Mouse (Mus musculus) activated CD4-positive, CD25-positive, alpha-beta regulatory T cell, adult 4 months (primary cell): ENCODE measurements around the gene Ptprn. TPM values are rescaled to one million over a fixed set of nuclear protein-coding genes. Genes with fewer than 3 reads are reported as not detected.

Experiments
- ATAC-seq: one replicate; pipeline ENCODE4 v1.8.0; 2017
- polyA plus RNA-seq, 2 experiments: library from polyadenylated mRNA; unstranded; fragments of 100-300 nt; shearing (Covaris generic); gene quantifications; one replicate each; pipeline ENCODE4 v1.2.1; 2017

The Ptprn gene
- polyA plus RNA-seq, 2 experiments from 2014 or later = 0.37 to 0.47 TPM

DNA sequence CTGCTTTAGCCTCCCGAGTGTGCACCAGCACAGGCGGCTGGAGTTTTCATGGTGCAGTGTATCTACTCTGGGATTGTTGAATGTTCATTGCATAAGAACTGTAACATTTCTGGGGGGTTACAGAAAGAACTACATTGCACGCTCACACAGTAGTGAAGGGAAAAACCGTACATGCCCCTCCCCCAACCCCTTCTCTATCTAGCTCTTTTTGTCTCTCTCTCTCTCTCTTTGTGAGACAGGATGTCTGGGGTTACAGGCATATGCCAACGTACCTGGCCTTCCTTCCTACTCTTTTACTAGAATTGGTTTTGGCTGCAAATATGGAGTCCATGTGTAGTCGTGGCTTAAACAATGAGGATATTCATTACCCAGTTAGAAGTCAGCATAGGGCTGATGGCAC, 41.4 kb downstream of the Ptprn start:
- no peak for ATAC-seq

DNA sequence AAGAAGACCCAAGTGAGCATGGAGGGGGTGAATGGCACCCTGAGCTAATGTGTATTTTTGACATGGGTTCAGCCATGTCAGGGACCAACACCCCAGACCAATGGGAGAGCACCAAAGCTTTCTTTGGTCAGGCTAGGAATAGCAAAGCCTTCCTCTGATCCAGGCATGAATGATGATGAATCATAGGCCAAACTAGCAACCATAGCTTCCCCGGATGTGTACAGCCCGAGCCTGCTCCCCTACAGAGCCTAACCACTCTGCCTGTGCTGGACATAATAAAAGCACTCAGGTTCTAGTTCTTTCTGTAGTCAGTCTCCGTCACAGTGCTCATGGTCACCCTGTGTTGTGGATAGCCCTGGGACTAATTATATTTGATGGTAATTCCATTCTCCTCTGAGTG, 42.8 kb downstream of the Ptprn start:
- ATAC-seq = no peak

DNA sequence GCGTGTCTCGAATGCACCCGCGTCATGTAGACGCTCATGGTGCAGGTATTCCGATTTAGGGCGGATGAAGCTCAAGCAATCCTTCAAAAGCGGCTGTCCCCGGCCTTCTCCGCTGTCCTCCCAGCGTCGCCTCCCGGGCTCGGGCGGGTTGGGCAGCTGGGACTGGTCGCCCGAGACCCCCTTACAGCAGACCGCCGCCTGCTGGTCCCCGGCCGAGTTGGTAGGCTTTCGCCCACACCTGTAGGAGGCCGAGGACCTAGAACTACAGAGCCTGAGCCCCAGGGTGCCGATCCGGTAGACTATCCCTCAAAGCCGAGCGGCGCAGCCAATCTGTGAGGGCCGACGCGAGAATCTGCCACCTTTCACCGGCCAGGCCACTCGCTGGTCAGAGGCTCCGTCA, 44.8 kb downstream of the Ptprn start, which contains the start of gene Tuba4a:
Tuba4a (minus strand) TSS at position 335 of the 400 bp plus-strand sequence.
- ATAC-seq = no peak

DNA sequence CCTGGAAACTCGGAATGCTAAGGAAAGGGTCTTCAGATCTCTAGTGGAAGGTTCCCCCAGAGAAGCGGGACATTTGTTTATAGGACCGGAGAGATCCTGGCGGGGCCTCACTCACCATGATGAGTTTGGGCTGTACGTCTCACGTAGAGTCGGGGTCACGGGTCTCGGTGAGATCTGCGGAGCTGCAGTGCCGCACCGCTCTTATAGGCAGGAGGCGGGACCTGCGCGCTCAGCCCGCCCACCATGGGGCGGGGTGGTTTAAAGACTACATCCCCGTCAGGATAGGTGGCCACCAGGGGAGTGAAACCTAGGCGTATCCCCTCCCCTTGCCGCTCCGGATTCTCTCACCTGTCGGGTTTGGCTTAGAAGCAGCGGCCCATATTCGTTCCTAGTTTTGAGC, 45.2 kb downstream of the Ptprn start:
- ATAC-seq = peak; percentile 91

DNA sequence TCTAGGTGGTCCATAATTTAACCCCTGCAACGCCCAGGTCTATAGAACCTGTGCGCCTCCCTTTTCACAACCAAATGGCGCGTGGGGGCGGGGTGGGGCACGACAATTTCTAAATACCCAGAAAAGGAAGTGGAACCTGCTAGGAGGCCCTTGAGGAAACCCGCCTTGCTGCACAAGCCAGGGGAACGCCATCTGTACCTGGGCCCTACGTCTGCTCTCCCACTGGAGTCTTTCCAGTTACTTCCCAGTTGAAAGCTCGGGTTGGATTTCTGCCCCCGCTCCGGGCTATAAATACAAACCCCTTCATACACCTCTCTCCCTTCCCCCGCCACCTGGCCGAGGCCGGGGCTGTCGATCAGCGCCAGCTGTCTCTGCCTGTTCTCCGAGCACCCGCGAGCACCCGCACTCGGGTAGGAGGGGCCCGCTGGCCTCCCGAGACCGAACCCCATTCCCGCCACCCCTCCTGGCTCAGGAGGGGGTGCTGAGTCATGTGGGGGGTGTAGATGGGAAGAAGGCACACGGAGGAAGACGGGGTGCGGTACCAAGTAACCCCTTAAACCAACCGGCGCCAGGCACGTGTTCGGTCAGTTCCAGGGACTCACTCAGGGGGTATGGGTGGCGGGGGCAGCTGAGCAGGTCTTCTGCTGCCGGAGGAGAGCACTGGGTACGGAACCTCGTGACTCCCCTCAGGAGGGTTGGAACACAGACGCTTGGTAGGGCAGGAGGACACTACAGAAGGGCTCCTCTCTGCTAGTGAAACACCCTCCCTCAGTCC, 45.9 kb downstream of the Ptprn start:
- peak; percentile 54 for ATAC-seq

DNA sequence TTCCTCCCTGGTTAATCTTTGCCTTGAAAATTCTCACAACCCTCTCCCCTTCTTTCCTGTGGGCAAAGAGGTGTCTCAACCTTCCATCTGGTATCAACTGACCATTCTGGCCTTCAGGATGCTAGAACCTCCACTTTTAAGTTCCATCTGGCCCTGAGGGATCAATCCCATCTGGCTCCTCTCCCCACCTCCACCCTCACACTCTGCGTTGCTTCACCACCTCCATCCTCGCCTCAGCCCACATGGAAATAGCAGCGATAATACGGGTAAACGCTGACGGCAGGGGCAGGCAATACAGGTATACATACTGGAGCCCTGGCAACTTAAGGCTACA, 46.4 kb downstream of the Ptprn start:
- ATAC-seq = peak; percentile 1

DNA sequence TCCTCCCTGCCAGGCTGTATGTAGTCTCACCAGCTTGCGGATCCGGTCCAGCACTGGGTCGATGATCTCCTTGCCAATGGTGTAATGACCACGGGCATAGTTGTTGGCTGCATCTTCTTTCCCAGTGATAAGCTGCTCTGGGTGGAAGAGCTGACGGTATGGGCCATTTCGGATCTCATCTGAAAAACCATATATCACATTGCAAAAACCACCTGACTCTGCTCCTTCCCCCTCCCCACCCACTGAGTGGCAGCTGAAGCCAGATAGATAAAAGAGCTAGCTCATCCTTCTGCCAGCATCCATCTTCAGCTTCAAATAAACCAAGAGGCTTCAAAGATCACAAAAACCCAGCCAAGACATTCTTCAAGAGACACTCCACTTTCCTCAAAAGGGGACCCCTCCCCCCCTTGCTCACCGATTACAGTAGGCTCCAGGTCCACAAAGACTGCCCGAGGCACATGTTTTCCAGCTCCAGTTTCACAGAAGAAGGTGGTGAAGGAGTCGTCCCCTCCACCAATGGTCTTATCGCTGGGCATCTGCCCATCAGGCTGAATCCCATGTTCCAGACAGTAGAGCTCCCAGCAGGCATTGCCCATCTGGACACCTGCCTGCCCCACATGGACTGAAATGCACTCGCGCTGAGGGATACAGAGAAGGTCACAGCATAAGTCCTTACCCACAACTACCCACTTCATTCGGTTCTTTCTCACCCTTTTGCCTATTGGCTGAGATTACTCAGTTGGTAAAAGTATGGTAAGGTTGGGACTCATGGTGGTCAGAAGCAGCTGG, 47.3 kb downstream of the Ptprn start:
- ATAC-seq = no peak

DNA sequence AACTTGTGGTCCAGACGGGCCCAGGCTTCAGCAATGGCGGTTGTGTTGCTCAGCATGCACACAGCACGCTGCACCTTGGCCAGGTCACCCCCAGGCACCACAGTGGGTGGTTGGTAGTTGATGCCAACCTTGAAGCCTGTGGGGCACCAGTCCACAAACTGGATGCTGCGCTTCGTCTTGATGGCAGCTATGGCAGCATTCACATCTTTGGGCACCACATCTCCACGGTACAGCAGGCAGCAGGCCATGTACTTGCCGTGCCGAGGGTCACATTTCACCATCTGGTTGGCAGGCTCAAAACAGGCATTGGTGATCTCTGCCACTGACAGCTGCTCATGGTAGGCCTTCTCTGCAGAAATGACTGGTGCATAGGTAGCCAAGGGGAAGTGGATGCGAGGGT, 48.5 kb downstream of the Ptprn start:
- no peak for ATAC-seq

DNA sequence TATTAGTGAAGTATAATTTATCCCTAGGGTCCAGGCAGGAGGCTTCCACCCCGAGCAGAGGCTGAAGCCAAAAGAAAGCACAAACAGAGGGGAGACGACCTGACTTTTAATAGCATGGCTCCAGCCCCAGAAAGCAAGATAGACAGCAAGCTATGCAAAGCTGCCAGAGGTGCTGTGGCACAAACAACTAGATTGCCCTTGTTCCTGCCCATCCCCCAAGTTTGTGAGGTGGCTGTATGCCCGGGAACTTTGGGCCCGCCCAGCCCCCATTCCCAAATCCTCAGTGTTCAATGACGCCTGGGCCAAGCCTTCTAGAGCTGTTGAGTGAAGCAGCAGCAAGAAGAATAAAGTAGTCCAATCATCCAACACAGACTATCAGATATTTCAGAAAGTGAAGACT, 49.4 kb downstream of the Ptprn start:
- no peak for ATAC-seq

DNA sequence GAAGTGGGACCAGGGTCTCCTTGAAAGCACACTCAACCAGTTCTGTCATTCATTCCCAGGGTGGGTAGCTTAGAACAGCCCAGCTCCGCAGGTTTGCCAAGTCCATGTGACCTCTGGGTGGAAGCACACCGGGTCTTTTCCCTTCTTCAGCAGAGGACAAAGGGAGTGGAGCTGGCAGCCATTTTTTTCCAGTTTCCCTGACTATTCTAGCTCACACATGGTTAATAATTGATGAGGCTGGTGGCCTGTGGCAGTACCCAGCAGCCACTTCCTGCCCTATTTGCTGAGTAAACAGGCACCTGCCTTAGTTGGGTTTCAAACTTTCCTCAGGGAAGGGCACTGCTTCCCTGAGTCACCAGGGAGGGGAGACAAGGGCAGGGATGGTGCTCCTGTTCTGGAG, 49.9 kb downstream of the Ptprn start:
- no peak for ATAC-seq

DNA sequence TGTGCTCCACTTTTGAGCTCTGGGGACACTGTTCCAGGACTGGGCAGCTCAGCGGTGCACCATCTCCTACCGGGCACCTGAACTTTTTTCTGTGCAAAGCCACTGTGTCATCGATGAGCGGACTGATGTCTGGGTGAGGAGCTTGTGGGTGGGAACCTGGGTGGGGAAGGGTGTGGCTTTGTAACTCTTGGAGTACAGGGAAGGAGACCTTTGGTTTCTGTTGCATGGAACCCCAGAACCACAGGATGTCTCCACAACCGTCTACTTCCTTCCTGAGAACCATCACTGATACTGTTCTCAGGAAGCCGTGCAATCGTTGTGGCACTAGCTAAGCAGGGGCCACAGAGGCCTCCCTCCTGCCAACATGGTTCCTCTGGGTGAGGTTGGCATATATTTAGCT, 51.2 kb downstream of the Ptprn start:
- ATAC-seq = no peak

DNA sequence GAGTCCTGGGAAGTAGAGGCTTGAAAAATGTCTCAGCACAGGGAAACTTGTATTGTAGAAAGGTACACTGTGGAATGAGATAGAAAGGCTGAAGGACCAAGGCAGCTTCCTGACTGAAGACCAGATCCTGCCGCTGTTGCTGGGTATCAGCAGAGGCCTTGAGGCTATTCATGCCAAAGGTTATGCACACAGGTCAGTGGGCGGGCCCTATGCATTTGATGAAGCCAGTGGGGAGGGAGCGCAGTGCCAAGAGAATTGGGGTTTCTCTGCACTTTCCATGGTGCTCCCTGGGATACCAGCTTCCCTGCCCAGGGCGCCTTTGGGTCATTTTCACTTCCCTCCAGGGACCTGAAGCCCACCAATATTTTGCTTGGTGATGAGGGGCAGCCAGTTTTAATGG, 51.8 kb downstream of the Ptprn start:
- no peak for ATAC-seq

DNA sequence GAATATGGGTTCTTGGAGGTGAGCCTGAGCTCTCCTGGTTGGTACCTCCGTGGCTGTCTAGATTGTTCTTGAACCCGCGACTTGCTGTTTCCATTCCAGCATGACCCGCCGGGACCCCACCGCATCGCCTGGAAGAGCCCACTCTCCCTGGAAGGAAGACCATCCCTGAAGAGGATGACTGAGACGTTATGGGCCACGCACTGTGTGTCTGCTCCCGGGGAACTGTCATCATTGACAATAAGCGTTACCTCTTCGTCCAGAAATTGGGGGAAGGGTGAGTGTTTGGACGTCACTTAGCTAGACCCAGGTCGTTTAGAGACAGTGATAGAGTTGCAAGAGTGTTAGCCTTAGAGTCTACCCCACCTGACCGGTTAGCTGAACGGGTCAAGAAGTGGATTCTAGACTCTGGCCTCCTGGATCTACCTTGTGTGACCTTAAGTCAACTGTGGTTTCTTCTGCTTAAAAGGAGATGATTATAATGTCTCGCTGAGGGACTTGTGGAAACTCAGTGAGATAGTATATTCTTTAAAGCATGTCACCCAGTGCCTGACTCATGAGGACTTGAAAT, 53.1 kb downstream of the Ptprn start:
- ATAC-seq = peak; percentile 3

DNA sequence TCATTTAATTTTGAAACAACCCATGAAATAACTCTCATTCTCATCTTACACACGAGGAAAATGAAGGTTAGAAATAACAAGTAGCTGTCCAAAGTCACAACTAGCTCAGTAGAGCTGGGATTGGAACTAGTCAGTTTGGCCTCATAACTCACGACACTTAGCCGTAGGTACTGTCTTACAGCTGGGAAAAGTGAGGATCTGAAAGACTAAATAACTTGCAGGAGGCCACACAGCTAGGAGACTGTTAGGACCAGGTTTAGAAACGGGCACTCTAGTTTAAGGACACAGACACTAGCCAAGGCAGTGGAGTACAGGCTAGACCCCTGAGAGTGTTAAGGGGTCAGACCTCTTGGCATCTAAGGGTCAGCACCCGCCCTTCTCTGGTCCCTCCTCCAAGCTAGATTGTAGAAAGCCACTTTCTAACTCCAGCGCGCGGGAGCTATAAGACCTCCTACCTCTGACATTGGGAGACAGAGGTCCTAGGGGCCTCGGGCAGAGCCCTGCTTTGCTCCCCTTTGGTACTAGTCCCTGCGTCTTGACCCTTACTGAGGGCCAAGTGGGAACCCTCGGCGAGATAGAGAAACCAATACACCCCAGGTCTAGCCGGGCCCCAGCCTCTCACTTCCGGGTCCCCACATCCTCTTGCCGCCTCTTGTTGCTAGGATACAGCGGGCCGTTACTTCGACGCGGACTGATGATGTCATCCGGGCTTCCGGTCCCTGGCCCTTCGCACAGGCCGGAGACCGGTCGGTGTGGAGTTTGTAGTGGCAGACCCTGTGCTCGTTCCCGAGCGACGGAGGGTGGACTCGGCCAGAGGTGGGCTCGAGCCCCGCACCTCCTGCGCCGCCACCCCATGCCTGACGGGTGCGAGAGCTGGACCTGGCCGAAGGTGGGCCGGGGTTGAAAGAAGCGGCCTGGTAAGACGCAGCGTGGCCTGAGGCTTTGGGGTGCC, 53.9 kb downstream of the Ptprn start, which contains the start of the genes Glb1l and Stk16:
Glb1l (minus strand) TSS at position 678 of the 952 bp plus-strand sequence.
Stk16 (plus strand) TSS at position 703 of the 952 bp plus-strand sequence.
- peak; percentile 91 for ATAC-seq

DNA sequence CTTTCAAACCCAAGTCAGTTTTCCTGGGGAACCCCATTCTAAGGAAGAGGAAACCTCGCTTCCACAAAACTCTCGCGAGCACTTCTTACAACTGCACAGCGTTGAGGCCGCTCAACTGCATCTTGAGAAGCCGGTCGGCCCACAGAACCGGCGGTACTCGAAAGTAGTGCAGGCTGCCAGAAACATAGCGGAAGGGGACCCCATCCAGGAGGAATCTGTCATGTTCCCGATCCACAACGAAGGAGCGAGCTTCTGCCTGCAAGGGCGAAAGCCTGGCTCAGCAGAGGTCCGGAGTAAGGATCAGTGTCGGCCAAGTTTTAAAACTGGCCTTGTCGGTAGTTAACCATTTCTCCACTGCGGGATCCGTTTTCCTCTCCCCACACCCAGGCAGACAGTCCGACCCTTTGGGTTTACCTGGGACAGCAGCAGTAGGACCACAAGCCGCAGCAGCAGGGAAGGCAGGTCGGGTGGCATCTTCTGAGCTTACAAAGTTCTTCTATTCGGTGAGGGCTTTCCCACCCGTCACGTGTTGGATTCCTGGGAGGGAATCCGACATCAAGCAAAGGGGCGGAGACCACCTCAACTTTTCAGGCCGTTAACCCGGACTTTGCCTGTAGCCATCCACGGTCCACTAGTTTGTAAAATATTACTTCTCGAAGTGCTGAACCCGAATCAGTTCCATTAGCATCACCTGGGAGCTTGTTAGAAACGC, 55.2 kb downstream of the Ptprn start:
- ATAC-seq = peak; percentile 10

DNA sequence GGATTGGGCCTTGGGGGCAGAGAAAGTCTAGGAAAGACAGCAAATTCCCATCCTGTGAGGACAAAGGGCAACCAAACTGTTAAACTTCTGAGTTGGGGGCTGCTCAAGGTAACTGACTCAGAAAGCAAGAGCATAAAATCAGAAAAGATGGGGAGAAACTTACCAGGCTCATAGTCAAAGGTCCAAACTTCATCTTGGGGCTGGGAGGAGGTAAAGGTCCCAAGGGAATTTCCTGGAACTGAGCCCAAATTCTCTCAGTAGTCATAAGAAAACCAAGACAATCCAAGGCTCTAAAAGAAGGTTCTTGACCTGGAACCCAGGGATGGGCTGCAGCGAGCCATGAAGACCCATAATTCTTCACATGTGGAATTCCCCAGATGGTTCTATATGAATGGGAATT, 63.1 kb downstream of the Ptprn start:
- no peak for ATAC-seq

Other genes with a start within 250 kb of the Ptprn start
- gene Nhej1, start 139.3 kb downstream of the Ptprn start, polyA plus RNA-seq = 1 to 10 TPM; 5.4 to 6.3 TPM
- under 1 TPM in 1 of 2 experiments, not detected in 1; 0.46 TPM for gene Slc23a3, start 130.6 kb downstream of the Ptprn start, polyA plus RNA-seq
- gene Cnppd1, start 121.8 kb downstream of the Ptprn start, polyA plus RNA-seq = 100 to 1,000 TPM; 114 to 125 TPM
- 10 to 100 TPM; 15.1 to 27.4 TPM for gene Retreg2, start 121.7 kb downstream of the Ptprn start, polyA plus RNA-seq
- gene Zfand2b, start 95.9 kb downstream of the Ptprn start, polyA plus RNA-seq = 10 to 100 TPM; 52.2 to 58.8 TPM
- 1 to 10 TPM; 1.4 to 2.8 TPM for gene Abcb6, start 84.1 kb downstream of the Ptprn start, polyA plus RNA-seq
- 10 to 100 TPM; 14.1 to 17.1 TPM for gene Ankzf1, start 72.4 kb downstream of the Ptprn start, polyA plus RNA-seq
- gene Atg9a, start 72.3 kb downstream of the Ptprn start, polyA plus RNA-seq = 1 to 10 TPM; 9.9 TPM
- 10 to 100 TPM; 12.0 to 12.4 TPM for gene Glb1l, start 53.7 kb downstream of the Ptprn start, polyA plus RNA-seq
- gene Stk16, start 53.7 kb downstream of the Ptprn start, polyA plus RNA-seq = 10 to 100 TPM; 45.7 to 65.1 TPM
- 100 to 1,000 TPM; 120 to 135 TPM for gene Tuba4a, start 44.6 kb downstream of the Ptprn start, polyA plus RNA-seq
- not detected for gene A630095N17Rik, start 32.4 kb downstream of the Ptprn start, polyA plus RNA-seq
- 1 to 10 TPM; 5.9 to 7.1 TPM for gene Dnajb2, start 28.1 kb downstream of the Ptprn start, polyA plus RNA-seq
- gene Resp18, start 13.9 kb upstream of the Ptprn start, polyA plus RNA-seq = not detected
- gene Dnpep, start 53.5 kb upstream of the Ptprn start, polyA plus RNA-seq = 10 to 100 TPM; 57.0 to 64.9 TPM
- not detected for gene Des, start 95.8 kb upstream of the Ptprn start, polyA plus RNA-seq
- not detected for gene Speg, start 110.8 kb upstream of the Ptprn start, polyA plus RNA-seq
- 10 to 100 TPM; 43.8 to 51.5 TPM for gene Gmppa, start 171.4 kb upstream of the Ptprn start, polyA plus RNA-seq
- gene Asic4, start 185.9 kb upstream of the Ptprn start, polyA plus RNA-seq = not detected
- 1 to 10 TPM; 4.0 to 5.3 TPM for gene Chpf, start 214.8 kb upstream of the Ptprn start, polyA plus RNA-seq
- gene Tmem198, start 215.0 kb upstream of the Ptprn start, polyA plus RNA-seq = under 1 TPM in 1 of 2 experiments, not detected in 1; 0.40 TPM
- not detected for gene Obsl1, start 241.9 kb upstream of the Ptprn start, polyA plus RNA-seq
- not detected for gene Inha, start 242.6 kb upstream of the Ptprn start, polyA plus RNA-seq